Mouse (Mus musculus) heart, adult 18-20 months (tissue): ENCODE measurements around the gene Lmnb2. TPM values are rescaled to one million over a fixed set of nuclear protein-coding genes. Genes with fewer than 3 reads are reported as not detected.

ENCODE experiments used
- DNase-seq, 2 experiments: peaks; one replicate each; pipeline ENCODE4 v3.0.0; 2021 to 2022; ENCODE audit warnings: mixed read lengths in 1 of 2
- total RNA-seq, 2 experiments: library from RNA; stranded (reverse); gene quantifications; 2 replicates each; pipeline ENCODE4 v1.2.3; 2021

Gene Lmnb2
- total RNA-seq, 2 experiments from 2014 or later: 4.7 to 5.8 TPM

DNA sequence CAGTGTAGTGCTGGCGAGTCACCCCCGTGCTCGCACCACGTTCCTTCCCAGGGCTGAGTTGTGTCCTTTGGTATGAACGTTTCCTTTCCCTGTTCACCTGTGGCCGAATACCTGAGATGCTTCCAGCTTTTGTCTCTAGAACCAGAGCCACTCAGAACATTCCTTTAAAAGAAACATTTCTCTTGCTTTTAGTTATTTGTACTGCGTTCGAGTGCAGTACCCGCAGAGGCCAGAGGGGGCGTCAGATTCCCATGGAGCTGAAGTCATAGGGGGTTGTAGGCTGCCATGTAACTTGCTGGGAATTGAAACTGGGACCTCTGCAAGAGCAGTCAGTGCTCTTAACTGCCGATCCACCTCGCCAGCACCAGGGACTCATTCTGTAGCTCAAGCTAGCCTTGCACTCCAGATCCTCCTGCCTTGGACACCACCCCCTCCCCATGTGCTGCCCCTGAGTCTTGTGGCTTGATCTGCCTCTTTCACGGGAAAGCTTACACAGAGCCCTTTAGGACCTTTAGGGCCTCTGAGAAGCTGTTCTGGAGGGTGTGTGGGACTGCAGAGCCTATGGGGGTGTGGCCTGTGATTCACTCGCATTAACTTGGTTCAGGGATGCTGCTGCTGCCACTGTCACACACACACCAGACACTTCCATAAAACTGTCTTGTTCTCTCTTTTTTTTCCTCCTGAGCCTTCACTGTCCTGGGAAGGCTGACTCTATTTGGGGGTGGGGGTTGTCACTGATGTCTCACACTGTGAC is 28.8 kb upstream of the Lmnb2 start:
- DNase-seq: no peak

DNA sequence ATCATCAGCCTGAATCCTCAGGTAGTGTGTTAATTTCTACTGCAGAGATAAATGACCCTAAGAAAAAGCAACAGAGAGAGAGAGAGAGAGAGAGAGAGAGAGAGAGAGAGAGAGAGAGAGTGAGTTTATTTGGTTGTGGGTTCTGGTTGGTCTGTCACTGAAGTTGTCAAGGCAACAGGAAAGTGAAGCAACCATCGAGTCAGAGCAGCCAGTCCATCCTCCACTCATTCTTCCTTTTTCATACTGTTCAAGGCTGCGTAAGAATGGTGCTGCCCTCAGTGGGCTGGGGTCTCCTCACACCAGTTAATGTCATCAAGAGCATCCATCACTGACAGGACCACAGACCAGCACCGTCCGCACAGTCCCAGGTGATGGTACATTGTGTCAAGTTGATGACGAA is 26.2 kb upstream of the Lmnb2 start:
- no peak for DNase-seq

DNA sequence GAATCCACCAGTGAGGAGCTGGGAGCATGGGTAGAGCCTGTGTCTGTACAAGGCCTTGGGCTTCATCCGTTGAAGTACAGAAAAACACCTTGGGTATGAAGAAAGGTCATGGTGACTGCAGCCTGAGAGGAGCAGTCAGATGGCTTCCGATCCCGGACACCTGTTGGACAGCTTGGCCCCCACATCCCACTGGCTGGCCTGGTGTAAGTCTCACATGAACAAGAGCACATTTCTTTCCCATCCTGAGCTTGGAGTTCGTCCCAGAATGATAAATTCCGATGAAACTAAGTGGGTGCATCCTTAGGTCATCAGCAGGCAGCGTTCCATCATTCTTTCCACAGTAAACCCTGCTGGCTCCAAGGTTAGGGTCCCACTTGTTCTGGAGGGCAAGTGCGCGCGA is 25.7 kb upstream of the Lmnb2 start:
- no peak for DNase-seq

DNA sequence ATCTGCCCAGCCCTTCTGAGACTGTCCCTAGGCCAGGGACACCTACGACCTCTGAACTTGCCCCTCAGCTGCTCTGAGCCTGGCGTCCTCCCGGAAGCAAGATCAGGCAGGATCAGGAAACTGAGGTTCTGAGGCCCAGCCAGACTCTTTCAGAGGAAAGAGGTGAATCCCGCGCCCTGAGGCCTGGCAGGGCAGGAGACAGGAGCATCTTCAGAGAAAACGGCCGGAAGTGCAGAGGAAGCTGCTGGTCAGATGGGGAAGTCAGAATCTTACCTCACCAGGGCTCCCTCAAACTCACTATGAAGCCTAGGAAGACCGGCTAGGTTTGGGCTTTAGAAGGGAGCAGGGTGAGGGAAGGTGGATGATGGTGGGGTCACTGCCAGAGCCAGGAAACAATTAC is 24.9 kb upstream of the Lmnb2 start:
- DNase-seq: no peak

DNA sequence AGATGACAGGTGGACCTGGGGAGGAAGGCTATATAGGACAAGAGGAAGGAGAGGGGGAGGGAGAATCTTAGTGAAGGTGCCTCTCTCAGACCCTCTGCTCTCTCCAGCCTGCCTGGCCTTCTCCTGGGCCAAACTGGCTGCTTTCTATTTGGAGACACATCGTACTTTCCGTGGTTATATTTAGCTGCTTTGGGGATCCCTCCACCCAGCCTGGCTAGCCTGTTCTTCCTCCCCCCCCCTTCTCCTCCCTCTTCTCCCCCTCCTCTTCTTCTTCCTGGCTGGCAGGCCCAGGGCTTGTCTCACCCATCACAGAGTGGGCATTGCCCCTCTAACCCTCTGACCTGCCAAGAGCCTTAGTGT is 22.9 kb upstream of the Lmnb2 start:
- DNase-seq: peak in 1 of 2 experiments; percentile 72

DNA sequence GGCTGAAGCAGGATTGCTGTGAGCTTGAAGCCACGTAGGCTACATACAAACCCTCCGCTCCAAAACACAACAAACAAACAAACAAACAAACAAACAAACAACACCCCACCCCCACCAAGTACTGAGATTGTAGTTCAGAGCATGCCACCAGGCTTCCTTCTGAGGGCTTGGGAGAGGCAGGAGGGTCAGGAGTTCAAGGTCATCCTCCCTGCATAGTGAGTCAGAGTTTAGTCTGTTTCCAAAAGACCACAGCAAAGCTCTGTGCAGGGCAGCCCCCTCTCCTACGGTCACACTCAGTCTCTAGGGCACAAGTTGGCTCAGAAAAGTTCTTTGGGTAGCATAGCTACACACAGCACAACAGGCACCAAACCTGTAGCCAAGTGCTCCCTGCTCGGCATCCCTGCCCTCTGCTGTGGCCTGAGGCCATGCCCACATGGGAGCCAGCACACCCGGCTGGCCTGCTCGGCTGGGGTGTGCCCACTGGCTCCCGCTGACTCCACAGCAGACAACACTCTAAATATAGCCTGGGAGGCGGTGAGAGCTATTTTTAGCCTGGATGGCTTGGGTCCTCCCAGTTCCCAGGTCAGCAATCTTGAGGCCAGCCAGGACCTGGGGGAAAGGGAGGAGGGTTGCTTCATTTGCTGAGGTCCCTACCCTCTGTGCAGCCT is 22.4 kb upstream of the Lmnb2 start:
- peak; percentile 78 to 91 for DNase-seq

DNA sequence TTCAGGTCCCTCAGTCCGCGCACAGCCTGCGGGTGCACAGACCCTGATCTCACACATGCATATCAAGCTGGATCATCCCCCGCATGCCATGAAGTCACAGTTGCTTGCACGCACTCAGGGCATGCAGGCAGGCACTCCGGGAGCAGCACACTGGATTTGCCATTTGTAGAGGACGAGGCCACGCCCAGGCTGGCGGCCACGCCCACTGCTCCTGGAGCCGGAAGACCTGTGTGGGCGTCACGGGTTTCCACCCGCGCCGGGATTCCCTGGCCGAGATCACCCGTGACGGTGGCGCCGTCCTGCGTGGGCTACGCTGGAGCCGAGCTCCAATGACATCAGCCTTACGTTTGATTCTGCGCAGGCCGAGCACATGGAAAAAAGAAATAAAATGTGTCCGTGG is 21.6 kb upstream of the Lmnb2 start:
- DNase-seq: peak; percentile 88 to 89

DNA sequence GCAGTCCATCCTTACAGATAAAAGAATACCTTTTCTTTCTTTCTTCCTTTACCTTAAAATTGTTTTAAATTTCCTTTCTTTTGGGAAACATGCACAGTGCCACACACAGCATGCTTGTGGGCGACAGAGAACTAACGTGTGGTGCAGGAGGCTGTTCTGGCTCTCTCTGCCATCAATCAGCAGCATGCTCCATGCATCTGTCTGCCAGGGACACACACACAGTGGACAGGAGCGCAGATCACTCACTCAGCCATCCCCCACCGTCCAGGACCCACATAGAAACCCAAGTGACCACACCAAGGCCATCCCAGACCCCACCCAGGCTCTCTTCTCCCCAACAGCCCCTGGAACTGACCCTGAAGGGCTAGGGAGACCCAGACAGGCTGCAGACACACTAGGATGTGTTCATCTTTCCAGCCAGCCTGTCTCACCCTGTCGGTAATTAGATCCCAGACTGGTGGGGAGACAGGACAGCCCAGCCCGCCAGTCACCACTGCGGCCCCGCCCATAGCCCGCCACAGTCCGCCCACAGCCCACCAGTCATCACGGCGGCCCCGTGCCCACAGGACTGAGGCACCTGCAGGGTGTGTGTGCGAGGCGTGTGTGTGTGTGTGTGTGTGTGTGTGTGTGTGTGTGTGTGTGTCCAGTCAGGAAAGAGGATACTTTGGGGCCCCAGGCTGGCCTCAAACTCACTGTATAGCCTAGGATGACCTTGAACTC is 20.9 kb upstream of the Lmnb2 start:
- no peak for DNase-seq

DNA sequence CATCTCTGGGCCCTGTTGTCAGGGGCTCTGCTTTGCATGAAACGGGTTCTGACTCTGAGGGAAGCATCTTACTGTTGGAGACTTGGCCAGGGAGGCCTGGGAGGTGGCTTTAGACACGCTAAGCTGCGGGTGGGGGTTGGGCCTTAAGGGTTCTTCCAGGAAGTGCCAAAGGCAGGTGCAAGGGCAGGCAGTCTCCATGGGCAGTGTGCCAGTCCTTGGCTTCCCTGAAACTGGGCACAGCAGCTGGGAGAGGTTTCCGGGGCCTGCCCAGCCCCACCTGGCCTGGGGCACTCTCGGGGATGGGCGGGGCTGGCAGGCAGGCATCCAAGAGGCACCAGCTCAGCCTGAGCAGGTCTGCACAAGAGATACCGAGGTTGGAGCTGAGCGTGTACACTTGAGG is 19.6 kb upstream of the Lmnb2 start:
- no peak for DNase-seq

DNA sequence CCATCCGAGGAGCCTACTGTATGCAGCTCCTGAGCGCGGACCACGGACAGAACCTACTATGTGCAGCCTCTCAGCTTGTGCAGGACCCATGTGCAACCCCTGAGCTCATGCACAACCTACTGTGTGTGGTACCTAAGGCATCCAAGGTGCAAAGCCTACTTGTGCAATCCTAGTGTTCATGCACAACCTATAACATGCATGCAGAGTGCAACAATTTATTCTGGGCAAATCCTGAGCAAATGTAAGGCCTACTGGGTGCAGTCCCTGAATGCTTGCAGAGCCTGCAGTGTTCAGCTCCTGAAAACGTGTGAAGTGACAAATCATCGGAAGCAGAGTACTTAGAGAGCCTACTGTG is 18.7 kb upstream of the Lmnb2 start:
- DNase-seq: no peak

DNA sequence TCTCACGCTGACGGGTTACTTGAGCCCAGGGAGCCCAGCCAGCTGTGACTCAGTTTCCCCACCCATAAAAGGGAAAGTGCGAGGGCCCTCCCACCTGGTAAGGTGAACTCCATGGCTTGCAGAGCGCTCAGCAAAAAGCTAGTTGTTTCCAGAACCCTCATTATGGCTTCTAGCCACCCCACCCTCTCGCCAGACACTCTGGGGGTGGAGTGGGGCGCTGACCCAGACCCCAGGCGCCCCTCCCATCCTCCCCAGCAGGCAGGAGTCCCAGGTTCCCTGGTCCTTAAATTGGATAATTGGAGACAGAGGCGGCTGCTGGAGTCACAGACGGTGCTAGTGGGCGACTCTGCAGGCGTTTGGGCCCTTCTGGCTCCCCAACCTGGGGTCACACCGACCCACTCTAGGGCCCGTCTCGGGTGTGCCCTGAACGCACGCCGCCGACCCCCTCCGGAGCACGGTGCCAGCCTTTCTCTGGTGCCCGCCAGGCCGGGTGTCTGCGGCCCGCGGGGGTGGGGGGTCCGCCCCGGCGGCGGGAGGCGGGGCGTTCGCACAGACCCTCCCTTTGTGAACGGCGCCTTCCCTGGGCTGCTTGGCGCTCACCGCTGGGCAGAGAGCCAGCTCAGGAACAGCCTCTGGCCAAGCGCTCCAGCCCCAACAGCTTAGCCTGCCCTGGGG is 18.2 kb upstream of the Lmnb2 start:
- peak; percentile 81 to 85 for DNase-seq

DNA sequence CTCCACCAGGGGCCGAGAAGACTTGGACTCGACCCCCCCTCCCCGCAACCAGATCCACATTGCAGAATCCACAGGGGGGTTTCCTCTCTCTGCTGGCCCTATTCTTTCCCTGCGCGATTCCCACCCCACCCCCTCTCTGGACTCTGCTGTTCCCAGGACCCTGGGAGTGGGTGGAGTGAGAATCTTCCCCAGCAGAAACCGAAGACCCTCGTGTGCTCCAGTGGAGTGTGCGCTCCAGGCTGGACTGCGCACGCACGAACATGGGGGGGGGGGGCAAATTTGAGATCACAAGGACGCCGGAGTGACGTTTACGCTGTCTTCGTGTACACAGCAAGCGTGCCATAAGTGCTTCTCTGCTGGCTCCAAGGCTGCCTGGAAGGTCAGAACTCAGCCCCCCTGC is 17.7 kb upstream of the Lmnb2 start:
- no peak for DNase-seq

DNA sequence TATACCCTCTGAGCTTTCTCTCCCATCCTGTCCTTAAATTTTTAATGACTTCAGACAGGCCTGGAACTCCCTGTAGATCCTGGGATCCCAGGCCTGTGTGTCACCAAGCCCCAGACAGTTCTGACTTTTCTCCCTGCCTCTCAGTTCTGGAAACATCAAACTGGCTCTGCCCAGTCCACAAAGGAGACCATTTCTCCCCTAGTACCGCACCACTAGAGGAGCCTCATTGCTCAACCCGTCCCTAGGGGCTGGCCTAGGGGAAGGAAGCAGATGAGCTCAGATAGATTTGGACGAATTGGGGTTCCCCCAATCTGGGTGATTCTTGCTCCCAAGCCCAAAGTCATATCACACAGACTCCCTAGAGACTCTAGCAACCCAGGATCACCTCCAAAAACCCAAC is 17.2 kb upstream of the Lmnb2 start:
- peak in 1 of 2 experiments; percentile 58 for DNase-seq

DNA sequence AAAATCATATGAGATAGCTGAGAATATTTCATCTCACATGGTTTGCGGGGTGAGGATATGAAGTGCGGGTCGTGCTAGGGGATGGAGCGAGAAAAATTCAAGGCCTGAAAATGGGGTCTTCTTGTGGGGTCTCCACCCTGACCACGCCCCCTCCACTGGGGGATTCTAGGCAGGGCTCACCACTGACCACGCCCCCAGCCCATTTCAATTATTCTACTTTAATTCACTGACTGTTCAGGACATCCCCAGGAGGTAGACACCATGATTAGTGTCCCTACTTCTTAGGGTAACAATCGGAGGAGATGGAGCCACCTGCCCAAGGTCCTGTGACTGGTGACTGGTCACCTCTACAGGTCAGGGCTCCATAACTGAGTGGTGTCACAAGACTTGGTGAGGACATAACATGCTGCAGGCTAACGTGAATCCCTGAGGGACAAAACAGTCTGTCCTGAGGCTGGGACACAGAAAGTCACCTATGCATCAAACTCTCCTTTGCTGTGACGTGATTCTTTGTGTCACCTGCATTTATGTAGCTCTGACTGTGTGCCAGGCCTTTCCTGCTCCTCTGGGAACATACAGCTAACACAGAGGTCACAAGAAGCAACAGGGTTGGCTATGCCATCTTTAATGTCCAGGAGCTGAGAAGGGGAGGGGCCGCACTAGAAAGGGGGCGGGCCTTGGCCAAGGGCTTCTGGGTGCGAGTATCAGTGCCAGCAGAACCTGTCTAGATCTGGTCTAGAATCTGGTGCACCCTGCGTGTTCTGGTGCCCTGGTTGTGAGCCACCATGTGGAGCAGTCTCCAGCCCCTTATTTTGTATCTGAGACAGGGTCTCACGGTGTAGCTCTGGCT is 16.3 kb upstream of the Lmnb2 start:
- DNase-seq: no peak

DNA sequence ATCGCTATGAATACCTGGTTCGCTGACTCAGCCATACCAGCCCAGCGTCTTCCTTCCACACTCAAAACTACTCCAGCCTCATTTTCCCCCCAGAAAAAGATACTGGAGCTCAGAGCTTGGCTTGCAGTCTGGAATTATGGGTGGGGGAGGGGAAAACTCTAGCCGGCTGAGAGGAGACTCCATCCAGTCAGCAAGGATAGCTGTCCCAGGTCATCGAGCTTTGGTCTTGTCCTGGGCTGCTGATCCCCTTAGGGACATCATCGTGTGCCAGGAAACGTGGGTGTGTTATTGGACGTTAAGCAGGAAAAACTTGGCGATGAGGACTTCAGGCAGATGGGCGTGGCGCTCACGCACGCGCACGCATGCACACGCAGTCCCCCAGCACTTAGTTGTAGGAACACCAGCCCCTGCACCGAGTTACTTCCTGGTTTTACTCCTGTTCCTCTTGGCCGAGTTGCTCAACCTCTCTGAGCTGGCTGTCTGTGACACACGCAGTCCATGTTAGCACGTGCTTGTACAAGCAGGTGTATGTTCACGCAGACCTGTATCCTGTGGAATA is 15.5 kb upstream of the Lmnb2 start:
- DNase-seq: peak; percentile 69 to 70

DNA sequence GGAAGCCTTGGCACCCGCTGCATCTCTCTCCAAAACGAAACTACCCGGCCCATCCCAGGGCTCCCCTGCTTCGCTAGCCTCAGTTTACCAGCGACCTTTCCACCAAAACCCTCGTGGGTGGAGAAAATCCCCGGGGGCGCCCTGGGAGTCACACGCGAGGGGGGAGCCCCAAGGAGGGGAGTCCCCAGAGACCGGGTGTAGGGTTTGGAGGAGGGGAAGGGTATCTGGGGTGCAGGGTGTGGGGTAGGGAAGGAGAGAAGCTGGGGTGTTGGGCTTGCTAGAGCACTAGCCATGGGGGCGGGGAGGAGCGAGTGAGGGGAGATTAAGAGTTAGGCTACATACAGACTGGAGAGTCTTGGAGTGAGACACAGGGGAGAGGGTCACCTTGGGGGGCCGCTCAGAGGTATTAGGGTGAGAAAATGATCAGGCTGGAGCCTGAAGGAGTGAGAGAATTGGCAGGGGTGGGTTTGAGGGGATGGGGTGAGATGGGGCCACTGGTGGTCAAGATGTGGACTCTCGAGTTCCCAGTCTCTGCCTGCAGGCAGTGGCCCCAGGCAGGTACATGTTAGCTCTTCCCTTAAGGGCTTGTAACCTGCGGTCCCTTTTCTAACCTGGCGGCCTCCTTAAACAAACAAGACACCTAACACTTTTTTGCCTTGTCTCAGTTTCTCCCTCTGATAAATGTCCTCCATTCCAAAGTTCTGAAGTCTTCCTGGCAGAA is 14.8 kb upstream of the Lmnb2 start:
- peak in 1 of 2 experiments; percentile 56 for DNase-seq

DNA sequence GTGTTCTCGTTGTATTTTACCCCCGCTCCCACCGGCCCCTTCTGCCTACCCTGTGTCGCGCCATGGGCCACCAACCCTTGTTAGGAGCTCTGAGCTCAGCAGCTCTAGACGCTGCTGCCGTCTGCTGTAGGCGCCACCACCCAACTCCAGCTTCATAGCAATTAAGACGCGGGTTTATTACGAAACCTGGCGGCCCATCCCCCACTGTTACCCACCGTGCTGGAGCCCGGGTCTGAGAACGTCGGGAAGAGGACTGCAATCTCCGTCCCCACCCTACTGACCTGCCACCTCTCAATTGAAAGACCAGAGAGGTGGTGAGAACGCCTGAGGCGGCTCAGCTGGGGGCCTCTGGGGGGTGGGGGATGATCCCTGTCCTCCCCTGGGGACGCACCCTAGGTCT is 14.2 kb upstream of the Lmnb2 start:
- peak in 1 of 2 experiments; percentile 63 for DNase-seq

DNA sequence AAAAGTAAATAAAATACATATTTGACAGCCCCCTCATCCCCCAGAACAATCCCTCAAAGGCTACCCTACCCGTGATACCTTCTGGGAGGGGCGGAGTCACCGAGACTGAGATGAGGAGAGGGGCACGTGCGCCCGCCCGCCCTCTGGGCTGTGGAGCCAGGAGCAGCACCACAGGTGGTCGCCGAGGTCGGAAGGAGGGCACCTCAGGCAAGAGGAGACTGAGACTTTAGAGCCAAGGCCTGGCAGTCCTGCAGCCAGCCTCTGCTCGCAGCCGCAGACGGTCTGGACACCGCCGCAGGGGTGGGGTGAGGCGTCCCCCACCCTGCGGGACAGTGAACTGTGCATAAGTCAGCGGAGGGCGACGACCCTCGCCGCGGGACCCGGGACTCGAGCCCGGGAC is 13.7 kb upstream of the Lmnb2 start:
- no peak for DNase-seq

DNA sequence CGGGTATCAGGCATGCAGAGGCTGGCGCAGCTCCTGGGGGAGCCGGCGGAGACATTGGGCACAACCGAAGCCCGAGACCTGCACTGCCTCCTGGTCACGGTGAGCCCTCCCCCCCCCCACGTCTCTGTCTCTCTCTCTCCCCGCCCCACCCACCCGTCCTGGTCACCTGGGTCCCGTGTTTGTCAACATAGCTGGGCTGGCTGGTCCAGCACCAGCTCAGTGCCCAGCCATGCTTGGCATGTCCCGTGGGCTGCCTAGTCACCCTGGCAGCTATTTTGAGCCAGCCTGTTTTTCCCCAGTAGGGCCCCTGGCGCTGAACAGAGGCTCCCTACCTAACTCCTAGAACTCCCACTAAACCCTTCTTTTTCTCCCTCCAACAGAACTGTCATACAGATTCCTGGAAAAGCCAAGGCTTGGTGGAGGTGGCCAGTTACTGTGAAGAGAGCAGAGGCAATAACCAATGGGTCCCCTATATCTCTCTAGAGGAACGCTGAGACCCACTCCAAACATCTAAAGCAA is 13.2 kb upstream of the Lmnb2 start:
- DNase-seq: peak; percentile 74 to 81

DNA sequence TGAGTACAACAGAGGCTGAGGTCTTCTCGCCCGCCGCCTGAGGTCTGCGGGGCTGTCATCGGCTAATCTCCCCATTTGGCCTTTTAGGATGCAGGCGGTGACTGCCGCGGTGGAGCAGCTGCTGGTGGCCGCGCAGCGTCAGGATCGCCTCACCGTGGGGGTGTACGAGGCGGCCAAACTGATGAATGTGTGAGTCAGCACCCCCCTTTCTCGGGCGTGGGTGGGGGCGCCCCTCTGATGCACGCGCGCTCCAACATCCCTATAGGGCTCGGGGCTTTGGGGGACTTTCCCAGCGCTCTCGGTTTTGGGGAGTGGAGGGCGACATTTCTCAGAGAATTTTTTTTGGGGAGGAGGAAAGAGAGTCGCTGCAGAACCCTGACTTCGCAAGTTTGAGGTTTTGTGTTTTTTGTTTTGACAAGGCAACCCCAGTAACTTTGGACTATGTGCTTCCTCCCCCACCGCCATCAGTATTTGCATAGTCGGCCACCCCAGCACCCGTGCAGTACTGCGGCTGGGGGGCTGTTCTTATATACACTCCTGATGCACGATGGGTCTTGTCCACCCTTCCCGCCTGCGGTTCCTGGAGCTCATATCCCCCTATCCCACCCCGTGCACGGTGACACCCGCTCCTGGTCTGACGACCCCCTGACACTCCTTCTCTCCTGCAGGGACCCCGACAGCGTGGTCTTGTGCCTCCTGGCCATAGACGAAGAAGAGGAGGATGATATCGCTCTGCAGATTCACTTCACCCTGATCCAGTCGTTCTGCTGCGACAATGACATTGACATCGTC is 12.5 kb upstream of the Lmnb2 start:
- peak in 1 of 2 experiments; percentile 57 for DNase-seq
